Mouse (Mus musculus): ENCODE results near the gene Lekr1. TPM values are rescaled to one million over a fixed set of nuclear protein-coding genes. Genes with fewer than 3 reads are reported as not detected.

Gene Lekr1
- polyA plus RNA-seq, 1 experiment from 2014 or later = 3.7 TPM

DNA sequence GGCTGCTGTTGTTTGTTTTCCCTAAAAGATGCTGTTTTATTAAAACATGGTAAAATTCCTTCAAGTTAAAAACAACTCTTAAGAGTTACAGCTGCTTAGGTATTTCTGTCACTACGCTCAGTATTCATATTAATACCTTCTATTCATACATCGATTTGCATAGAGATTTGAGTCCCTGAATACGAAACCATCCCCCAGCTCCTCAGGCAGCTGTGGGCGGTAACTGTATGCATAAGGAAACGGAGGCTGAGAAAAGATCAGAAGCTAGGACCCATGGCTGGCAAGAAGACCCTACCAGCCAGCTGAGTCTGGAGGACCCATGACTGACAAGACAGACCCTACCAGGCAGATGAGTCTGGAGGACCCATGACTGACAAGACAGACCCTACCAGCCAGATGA is 189.5 kb downstream of the Lekr1 start:
- Histone ChIP-seq H3K27ac (no peak overlapping the region), H3K27me3 (ENCODE audit: insufficient read depth, poor library complexity, severe bottlenecking) (peaks cover 12% of the 10 kb centered on the region), H3K4me1 (replicated peaks) (peaks cover 44% of the 10 kb centered on the region), H3K36me3 (no peaks in the 10 kb centered on the region), H3K4me3 (no peak overlapping the region), H3K9me3 (no peaks in the 10 kb centered on the region)
- 84% methylated on average over 5 of the region's 5 CpGs for WGBS
- DNase-seq (ENCODE audit: low spot score) = no peak

DNA sequence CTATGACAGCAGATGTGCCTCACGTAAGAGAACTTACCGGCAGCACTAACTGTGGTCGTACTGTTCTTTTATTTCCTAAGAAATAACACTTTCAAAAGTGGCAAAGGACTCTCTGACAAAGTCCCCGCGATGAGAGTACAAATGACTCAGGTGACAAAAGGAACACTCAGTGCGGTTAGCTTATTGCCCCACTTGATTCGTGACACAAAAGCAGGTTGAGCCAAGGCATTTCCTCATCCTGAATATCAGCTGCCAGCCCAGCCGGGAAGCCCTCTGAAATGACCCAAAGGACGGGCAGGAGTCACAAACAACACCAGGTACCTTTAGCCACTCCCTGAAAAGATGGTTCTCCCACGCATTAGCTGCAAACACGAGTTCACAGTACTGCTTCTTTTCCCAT is 192.1 kb downstream of the Lekr1 start:
- Histone ChIP-seq H3K27me3 (ENCODE audit: insufficient read depth, poor library complexity, severe bottlenecking) (peaks cover 12% of the 10 kb centered on the region), H3K27ac (peak overlapping the region; percentile 80), H3K36me3 (no peaks in the 10 kb centered on the region), H3K4me3 (peak overlapping the region; percentile 30; the same call in 1 of the 2 replicates), H3K4me1 (replicated peaks) (peaks cover 70% of the 10 kb centered on the region), H3K9me3 (no peaks in the 10 kb centered on the region)
- no peak for DNase-seq (ENCODE audit: low spot score)
- WGBS = 48% methylated on average over 11 of the region's 11 CpGs

DNA sequence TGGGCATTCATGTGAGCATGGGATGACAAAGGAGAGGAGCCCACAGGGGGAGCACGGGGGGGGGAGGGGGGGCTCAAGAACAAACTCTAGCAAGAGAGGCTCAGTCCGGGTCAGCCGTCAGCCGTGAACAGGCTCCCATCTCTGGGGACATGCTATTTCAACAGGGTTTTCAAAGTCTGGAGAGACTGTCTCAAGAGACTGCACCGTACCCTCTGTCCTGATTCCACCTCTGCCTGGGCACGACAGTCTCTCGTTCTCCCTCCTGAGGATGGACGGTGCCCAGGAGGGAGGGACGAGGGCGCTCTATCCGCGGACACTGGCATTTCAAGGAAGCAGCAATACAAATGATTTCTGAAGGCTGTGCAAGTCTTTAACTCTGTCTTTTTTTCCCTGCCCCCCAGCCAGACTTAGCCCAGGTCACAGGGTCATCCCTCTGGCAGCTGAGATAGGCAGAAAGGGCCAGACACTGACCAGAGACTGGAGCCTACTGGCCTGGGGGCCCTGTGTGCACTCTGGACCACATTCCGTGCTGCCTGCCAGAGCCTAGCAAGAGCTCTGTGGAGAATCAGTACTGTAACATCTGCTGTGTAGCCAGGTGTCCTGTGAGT is 192.8 kb downstream of the Lekr1 start:
- peak; percentile 66 for DNase-seq (ENCODE audit: low spot score)
- peak overlapping the region; percentile 80 for H3K27ac ChIP-seq
- H3K4me3 ChIP-seq = peak overlapping the region; percentile 30
- H3K36me3 ChIP-seq = no peaks in the 10 kb centered on the region
- peaks cover 77% of the 10 kb centered on the region for H3K4me1 ChIP-seq (replicated peaks)
- 1% methylated on average over 13 of the region's 13 CpGs for WGBS
- H3K27me3 ChIP-seq (ENCODE audit: insufficient read depth, poor library complexity, severe bottlenecking) = peaks cover 16% of the 10 kb centered on the region
- no peaks in the 10 kb centered on the region for H3K9me3 ChIP-seq

DNA sequence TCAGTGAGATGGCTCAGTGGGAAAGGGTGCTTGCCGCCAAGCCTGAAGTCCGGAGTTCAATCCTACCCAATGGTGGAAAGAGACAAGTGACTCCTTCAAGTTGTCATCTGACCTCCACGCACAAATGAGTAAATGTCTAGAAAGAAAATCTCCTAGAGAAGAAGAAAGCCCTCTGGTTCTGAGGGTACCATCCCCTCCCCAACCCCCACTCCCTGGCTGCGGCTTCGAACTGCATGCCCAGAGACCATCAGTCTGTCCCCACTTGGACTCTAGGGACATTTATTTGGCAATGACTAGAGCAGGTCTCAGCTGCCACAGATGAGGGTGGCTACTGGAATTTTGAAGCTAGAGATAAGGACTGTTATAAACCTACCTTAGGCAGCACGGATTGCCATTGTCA is 193.7 kb downstream of the Lekr1 start:
- Histone ChIP-seq H3K4me3 (no peak overlapping the region), H3K4me1 (replicated peaks) (peaks cover 79% of the 10 kb centered on the region)
- 90% methylated on average over 6 of the region's 6 CpGs for WGBS

DNA sequence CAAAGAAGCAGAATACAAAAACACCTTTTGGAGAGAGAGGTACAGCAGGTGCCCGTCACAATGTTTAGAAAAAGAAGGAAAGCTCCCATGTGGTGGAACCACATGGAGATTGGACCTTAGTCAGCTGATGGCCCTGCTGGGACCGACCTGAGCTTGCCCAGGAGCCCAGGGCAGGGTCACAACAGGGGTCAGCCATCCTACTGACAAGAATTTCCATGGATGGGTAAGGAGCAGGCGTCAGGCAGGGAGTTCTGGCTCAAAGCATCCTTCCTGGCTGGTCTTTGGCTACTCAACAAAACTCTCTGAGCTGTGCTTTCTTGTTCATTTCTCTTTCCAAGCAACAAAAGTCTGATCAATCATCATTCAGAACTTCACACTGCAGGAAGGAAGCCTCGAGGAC is 194.9 kb downstream of the Lekr1 start:
- Histone ChIP-seq H3K36me3 (no peaks in the 10 kb centered on the region), H3K27me3 (ENCODE audit: insufficient read depth, poor library complexity, severe bottlenecking) (peaks cover 32% of the 10 kb centered on the region), H3K9me3 (peaks cover 7% of the 10 kb centered on the region), H3K27ac (peak overlapping the region; percentile 72), H3K4me1 (replicated peaks) (peaks cover 79% of the 10 kb centered on the region), H3K4me3 (no peak overlapping the region)
- 7% methylated on average over 4 of the region's 4 CpGs for WGBS
- DNase-seq (ENCODE audit: low spot score) = no peak

More for the DNA sequence above, 193.7 kb downstream of the Lekr1 start:
- no peak overlapping the region for H3K27ac ChIP-seq
- H3K9me3 ChIP-seq = no peaks in the 10 kb centered on the region
- no peak for DNase-seq (ENCODE audit: low spot score)
- no peaks in the 10 kb centered on the region for H3K36me3 ChIP-seq
- H3K27me3 ChIP-seq (ENCODE audit: insufficient read depth, poor library complexity, severe bottlenecking) = peaks cover 25% of the 10 kb centered on the region

GRCm38 (mm10) chr3:65861471-65861881 is 195.4 kb downstream of the Lekr1 start:
- Histone ChIP-seq H3K9me3 (peaks cover 7% of the 10 kb centered on the region), H3K4me1 (replicated peaks) (peaks cover 79% of the 10 kb centered on the region), H3K27ac (peak overlapping the region; percentile 72), H3K27me3 (ENCODE audit: insufficient read depth, poor library complexity, severe bottlenecking) (peaks cover 32% of the 10 kb centered on the region), H3K36me3 (no peaks in the 10 kb centered on the region), H3K4me3 (peak overlapping the region; percentile 16; the same call in 1 of the 2 replicates)
- WGBS = under 1% methylated on average over 6 of the region's 6 CpGs
- DNase-seq (ENCODE audit: low spot score) = peak; percentile 85

GRCm38 (mm10) chr3:65863297-65863696 is 197.3 kb downstream of the Lekr1 start:
- H3K27ac ChIP-seq = 0 out of 2 replicates have a peak overlapping the region, but pooled peaks have one; percentile 12
- peaks cover 25% of the 10 kb centered on the region for H3K27me3 ChIP-seq (ENCODE audit: insufficient read depth, poor library complexity, severe bottlenecking)
- WGBS = 4% methylated on average over 11 of the region's 11 CpGs
- no peaks in the 10 kb centered on the region for H3K36me3 ChIP-seq
- peaks cover 63% of the 10 kb centered on the region for H3K4me1 ChIP-seq (replicated peaks)
- no peak overlapping the region for H3K4me3 ChIP-seq
- peaks cover 7% of the 10 kb centered on the region for H3K9me3 ChIP-seq
- DNase-seq (ENCODE audit: low spot score) = peak; percentile 87

DNA sequence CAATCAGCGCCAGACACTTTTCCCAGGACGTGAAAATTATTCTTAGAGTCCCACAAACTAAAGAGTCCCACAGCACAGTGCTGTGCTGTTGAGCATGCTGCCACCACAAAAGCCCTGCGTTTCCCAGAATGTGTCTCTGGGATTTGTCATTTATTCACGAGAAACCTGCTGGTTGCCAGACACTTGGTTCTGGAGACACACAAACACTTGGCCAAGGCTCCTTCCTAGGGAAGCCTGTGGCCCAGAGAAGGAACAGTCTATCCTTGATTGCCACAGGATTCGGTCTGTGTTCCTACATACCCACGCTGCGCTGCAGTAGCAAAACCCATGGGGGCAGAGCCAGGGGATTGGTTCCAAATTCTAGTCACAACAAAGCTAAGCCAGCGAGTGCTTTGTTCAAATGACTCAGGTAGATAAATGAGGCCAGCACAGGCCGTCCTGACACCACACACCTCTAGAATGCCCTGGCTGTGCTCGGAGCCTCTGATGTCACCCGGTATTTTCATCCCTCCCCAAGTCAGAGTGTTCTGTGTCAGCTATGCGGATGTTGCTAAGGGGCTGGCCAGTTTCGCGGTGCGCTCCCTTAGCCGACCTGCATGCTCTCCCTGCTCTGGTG is 197.8 kb downstream of the Lekr1 start:
- peaks cover 31% of the 10 kb centered on the region for H3K27me3 ChIP-seq (ENCODE audit: insufficient read depth, poor library complexity, severe bottlenecking)
- H3K4me1 ChIP-seq (replicated peaks) = peaks cover 57% of the 10 kb centered on the region
- WGBS = 51% methylated on average over 16 of the region's 16 CpGs
- 0 out of 2 replicates have a peak overlapping the region, but pooled peaks have one; percentile 0 for H3K4me3 ChIP-seq
- peak overlapping the region; percentile 12; the same call in 1 of the 2 replicates for H3K27ac ChIP-seq
- H3K9me3 ChIP-seq = peaks cover 7% of the 10 kb centered on the region
- no peaks in the 10 kb centered on the region for H3K36me3 ChIP-seq
- no peak for DNase-seq (ENCODE audit: low spot score)

DNA sequence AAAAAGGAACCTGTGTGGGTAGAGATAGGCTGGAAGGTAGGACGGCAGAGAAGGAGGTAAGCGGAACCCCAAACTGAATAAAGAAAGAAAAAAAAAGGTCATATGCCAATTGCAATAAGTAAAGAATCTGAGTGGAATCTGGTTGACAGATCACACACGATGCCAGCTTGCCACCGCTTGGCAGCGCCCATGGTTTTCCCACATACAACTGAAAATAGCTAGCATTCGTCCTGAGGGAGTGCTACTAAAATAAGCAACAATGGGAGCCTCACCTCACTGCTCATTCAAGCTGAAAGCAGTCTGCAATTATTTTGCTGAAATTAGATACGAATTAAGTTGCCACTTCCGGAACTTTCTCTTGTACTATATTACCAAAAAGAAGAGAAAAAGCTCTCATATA is 202.9 kb downstream of the Lekr1 start:
- peaks cover 7% of the 10 kb centered on the region for H3K9me3 ChIP-seq
- 92% methylated on average over 8 of the region's 8 CpGs for WGBS
- H3K27ac ChIP-seq = no peak overlapping the region
- H3K36me3 ChIP-seq = no peaks in the 10 kb centered on the region
- H3K4me1 ChIP-seq (replicated peaks) = peaks cover 30% of the 10 kb centered on the region
- peaks cover 24% of the 10 kb centered on the region for H3K27me3 ChIP-seq (ENCODE audit: insufficient read depth, poor library complexity, severe bottlenecking)
- DNase-seq (ENCODE audit: low spot score) = no peak
- no peak overlapping the region for H3K4me3 ChIP-seq

DNA sequence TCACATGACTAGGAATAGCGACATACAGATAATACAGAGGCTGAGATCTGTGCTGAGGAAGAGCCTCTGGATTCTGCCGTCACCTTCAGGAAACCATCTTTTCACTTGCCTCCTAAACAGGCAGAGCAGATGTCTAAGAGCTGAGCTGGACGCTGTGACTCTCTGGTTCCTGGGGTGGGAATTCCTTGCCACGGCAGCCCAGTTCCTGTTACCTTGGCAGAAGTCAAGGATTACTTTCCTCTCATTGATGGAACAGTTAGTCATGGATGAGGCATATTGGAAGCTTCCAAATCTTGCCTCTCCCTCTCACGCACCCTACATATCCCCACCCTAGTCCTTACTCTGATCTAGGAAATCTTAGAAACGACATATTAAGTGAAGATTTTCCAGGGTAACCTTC is 203.7 kb downstream of the Lekr1 start:
- no peak for DNase-seq (ENCODE audit: low spot score)
- Histone ChIP-seq H3K4me3 (no peak overlapping the region), H3K27me3 (ENCODE audit: insufficient read depth, poor library complexity, severe bottlenecking) (peaks cover 16% of the 10 kb centered on the region), H3K27ac (no peak overlapping the region), H3K4me1 (replicated peaks) (peaks cover 24% of the 10 kb centered on the region), H3K36me3 (no peaks in the 10 kb centered on the region), H3K9me3 (peaks cover 7% of the 10 kb centered on the region)
- 85% methylated on average over 6 of the region's 6 CpGs for WGBS

GRCm38 (mm10) chr3:65871188-65871603 is 205.2 kb downstream of the Lekr1 start:
- WGBS = 2% methylated on average over 12 of the region's 12 CpGs
- peaks cover 24% of the 10 kb centered on the region for H3K4me1 ChIP-seq (replicated peaks)
- no peaks in the 10 kb centered on the region for H3K36me3 ChIP-seq
- peak overlapping the region; percentile 32 for H3K4me3 ChIP-seq
- H3K27ac ChIP-seq = peak overlapping the region; percentile 91
- H3K9me3 ChIP-seq = no peaks in the 10 kb centered on the region
- DNase-seq (ENCODE audit: low spot score) = peak; percentile 81
- peaks cover 10% of the 10 kb centered on the region; the same call in 1 of the 2 replicates for H3K27me3 ChIP-seq (ENCODE audit: insufficient read depth, poor library complexity, severe bottlenecking)

- Histone ChIP-seq H3K9me3 (no peaks in the 10 kb centered on the region), H3K27me3 (ENCODE audit: insufficient read depth, poor library complexity, severe bottlenecking) (peaks cover 10% of the 10 kb centered on the region; the same call in 1 of the 2 replicates), H3K36me3 (no peaks in the 10 kb centered on the region), H3K4me1 (replicated peaks) (peaks cover 24% of the 10 kb centered on the region), H3K4me3 (no peak overlapping the region), H3K27ac (peak overlapping the region; percentile 91)
- DNase-seq (ENCODE audit: low spot score) = no peak
- WGBS = 33% methylated on average over 10 of the region's 10 CpGs
These were observed 205.7 kb downstream of the Lekr1 start for GRCm38 (mm10) chr3:65871609-65872272.

Data from hindbrain, embryonic 10.5 days (tissue).